Mouse (Mus musculus) olfactory bulb, adult 2 months (tissue): ENCODE measurements around the gene Mon2.

Experiments
- CTCF ChIP-seq: fragments of 200-500 bp; IDR thresholded peaks from 2 replicates; pipeline ENCODE4 v1.5.1; 2012; ENCODE audit warnings: low read depth, mild to moderate bottlenecking, low read length, moderate library complexity; ENCODE audit not compliant: insufficient read depth
- POLR2A ChIP-seq: fragments of 200-500 bp; IDR thresholded peaks from 2 replicates; pipeline ENCODE4 v1.6.1; 2012; ENCODE audit warnings: mild to moderate bottlenecking, low read depth, low read length, moderate library complexity; ENCODE audit not compliant: insufficient read depth

DNA sequence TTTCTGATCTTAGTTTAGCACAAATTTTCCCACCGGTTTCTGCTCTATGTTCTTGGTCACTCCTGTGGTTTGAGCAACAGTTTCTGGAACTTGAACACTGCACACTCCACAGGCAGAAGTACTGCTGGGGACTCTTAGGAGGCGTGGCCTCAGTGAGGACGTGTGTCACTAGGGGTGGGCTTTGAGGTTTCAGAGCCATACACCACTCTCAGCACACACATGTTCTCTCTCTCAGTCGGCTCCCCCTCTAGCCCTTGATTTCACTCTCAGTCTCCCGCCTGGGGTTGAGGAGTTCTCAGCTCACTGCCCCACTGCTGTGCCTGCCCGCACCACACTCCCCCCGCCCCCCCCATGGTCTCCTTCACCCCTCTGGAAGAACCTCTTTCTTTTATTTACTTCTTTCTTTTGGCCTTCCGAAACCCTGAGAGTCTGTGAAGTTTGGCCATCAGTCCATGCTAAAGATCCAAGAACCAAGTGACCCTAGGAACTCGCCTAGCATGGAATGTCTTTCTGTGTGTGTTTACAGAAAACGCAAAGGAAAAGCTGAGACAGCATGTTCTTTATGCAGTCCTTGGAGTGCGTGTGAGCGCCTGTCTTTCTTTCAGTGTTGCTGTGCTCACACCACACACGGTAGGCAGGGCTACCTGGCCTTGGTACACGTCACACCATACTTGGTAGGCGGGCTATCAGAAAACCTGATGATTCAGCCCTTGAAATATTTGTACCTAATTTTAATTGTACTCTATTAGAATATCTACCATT is 71.6 kb downstream of the Mon2 start:
- TF ChIP-seq POLR2A, result no peak
- no peak for TF ChIP-seq CTCF
